Mouse (Mus musculus) cerebellum, postnatal 10 days (tissue): ENCODE results near the gene Cabp2.
"Not testable (repeated sequence)": the region's sequence is repeated elsewhere in the genome, so short reads cannot be mapped to it uniquely, and the experiment has no call there.

Source experiments
- DNase-seq, 2 experiments: peaks; one replicate each; pipeline ENCODE4 v3.0.0; 2021; ENCODE audit warnings: mixed read lengths in 2 of 2

Cabp2 gene

DNA sequence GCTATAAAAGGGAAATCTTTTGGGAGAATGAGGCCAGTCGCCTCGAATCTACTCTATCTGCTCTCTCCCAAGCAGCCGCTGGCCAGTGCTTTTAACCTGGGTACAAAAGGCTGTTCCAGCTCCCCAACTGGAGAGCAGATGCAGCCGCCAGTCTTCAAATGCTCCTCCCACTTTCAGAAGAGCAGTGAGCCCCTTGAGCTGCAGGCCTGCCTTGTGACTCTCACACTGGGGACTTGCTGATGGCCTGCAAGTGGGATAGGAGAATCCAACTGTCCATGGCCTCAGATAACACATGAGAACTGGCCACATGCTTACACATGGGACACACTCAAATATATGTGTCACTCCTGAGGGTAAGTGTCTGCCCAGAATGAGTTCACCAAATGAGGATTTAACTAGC lies 24.7 kb upstream of the Cabp2 start:
- DNase-seq = no peak

DNA sequence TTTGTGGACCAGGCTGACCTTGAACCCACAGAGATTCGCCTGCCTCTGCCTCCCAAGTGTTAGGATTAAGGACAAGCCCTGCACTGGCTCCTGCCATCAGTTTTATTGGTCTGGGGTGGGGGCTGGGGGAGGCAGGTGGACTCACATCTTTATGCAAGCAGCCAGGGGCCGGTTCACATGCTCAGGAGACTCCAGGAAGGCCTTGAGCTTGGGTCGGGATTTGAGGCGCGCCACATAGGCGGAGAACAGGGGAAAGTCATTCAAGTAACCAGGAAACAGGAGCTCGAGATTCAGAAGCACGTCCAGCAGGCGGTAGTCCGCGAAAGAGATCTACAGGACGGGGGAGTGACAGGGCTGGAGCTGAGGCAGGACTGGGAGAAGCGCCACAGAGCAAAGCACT lies 24.0 kb upstream of the Cabp2 start:
- no peak for DNase-seq

DNA sequence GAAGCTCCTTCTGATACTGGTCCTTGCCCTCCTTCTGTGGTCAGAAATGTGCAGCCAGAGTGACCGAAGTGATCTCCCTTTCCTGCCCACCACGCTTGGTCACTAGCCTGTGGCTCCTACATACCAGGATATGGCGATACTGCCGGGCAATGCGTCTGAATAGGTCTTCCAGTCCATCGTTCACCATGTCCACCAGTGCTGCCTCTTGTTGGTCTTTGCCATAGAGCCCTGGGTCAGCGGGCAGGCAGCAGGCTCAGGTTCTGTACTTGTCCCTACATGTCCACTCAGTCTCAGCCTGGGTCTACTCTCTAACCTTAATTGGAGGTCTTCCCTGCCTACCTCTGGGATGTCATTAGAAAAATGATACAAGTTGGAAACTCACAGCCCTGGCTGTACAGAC lies 23.4 kb upstream of the Cabp2 start:
- no peak for DNase-seq

DNA sequence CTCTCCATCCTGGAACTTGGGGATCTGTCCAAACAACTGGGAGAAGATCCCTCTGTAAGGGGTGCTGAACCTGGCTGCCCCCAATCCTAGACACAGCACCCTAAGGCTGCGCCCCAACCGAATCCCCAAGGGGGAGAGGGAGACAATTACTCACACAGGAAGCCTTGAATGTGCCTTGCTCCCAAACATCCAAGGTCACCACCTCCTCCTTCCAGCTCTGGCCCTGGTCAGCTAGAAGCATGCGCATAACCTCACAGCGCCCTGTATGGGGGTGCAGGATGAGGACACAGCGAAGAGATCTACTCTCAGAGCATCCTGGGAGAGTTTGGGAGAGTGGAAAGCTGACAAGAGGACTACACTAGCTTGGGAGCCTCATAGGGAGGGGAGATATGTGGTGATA lies 22.8 kb upstream of the Cabp2 start:
- no peak for DNase-seq

GRCm38 (mm10) chr19:4059069-4059740 lies 22.2 kb upstream of the Cabp2 start, which contains the start of gene Gstp3:
TSS of gene Gstp3 (minus strand) at chr19:4059569.
- DNase-seq = no peak

GRCm38 (mm10) chr19:4060044-4060898 lies 21.1 kb upstream of the Cabp2 start:
- DNase-seq = not testable (repeated sequence)

GRCm38 (mm10) chr19:4060899-4061465 lies 20.4 kb upstream of the Cabp2 start:
- no peak for DNase-seq

DNA sequence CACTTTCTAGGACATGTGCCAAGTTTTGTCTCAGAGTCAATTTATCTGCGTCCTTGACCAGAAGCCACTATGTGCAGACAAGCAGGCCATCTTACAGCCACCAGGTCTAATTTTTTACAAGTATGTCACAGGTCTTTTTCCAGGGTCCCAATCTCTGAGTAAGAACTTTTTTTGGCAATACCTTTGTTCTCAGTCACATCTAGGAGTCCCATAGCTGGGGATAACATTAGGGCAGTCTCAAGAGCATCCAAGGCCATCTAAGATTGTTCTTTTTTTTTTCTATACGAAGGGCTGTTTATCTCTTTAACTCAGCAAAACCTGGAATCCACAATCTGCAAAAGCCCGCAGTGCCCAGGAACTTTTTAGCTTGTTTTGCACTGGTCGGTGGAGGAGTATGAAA lies 18.0 kb upstream of the Cabp2 start:
- DNase-seq = not testable (repeated sequence)

- not testable (repeated sequence) for DNase-seq
Observed at GRCm38 (mm10) chr19:4064501-4064900, 16.9 kb upstream of the Cabp2 start.

DNA sequence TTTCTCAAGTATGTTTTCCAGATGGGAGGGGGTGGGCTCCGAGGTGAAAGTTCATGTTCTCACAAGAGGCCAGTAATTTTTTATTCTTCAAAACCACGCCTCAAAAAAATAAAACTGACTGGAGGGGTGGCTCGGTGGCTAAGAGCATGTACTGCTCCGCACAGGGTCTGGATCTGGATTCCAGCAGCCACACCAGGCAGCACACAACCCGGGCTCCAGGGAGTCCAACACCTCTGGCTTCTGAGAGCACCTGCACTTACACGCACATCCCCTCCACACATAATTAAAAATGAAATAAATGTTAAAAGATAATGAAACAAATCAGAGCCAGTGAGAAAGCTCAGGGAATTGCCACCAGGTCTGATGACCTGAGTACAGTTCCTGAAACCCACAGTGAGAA lies 15.1 kb upstream of the Cabp2 start:
- no peak for DNase-seq

DNA sequence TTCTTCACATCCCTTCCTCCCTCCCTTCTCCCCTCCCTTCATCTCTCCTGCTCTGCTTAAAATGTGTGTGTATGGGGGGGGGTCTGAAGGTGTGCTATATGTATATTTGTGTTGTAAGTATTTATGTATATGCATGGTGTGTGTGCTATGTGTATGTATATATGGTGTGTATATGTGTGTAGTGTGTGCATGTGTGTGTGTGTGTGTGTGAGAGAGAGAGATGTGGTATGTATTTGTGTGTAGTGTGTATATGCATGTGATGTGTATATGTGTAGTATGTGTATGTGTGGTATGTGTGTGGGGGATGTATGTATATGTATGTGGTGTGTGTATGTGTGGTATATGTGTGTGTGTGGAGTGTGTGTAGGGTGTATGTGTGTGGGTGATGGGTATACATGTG lies 14.5 kb upstream of the Cabp2 start:
- DNase-seq = no peak

GRCm38 (mm10) chr19:4068242-4068641 lies 13.1 kb upstream of the Cabp2 start:
- DNase-seq = not testable (repeated sequence)

DNA sequence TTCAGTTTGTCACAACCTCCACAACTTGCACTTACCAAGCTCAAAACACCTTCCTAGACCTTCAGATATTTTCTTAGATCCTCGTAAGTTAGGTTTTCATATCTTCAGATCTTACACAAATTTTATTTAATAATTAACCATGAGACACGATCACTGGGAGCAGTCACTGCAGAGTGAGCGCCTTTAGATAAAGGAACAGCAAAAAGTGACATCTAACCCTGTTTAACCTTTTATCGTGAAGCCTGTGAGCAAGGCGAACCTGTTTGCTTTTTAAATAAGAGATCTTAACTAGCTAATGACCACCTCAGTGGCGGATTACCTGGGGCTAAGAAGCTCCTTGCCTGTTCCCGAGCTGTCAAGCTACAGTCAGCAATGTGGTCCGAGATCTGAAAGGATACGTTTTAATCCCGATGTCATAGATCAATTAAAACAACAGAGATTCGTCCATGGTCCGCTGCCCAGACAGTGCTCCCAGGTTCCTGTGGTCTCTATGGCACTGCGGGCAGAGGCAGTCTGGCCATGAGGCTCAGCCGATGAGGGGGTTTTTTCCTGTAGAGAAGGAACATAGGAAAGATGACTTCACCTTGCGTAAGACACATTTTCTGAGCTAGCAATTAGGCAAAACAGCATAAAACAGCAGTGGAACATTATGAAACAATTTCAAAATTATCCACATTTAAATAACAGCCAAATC lies 12.5 kb upstream of the Cabp2 start:
- no peak for DNase-seq

DNA sequence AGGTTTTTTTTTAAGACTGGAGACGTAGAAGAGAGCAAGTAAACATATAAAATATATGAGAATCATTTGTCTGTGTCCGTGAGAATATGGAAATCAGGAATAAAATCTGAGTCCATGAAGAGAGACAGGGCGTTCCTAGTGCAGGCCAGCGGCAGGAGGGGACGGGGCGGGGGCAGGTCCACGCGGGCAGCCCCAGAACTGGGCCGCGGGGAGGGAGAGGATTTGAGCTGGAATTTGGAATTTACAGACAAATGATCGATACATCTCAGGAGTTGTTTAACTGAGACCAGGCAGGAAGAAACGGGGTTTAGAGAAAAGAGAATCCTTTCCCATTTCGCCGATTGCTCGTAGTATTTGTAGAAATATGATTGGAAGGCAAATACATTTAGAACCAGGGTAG lies 11.1 kb upstream of the Cabp2 start:
- DNase-seq = no peak

GRCm38 (mm10) chr19:4070756-4071155 lies 10.6 kb upstream of the Cabp2 start:
- no peak for DNase-seq

DNA sequence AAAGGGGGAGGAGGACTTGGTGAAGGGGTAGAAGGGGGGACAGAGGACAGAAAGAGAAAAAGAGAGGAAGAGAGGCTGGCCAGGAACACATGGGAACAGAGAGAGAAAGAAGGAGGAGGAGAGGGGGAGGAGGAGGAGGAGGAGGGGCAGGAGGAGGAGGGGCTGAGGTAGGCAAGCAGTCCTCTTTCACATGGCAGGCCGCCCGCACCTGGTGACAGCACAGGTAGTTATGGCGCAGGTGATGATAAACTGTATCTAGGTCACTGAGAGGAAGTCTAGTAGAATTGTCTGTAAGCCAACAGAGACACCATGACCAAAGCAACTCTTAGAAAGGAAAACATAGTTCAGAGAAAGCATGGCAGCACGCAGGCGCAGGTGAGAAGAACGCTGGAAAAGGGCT lies 10.0 kb upstream of the Cabp2 start:
- peak in 1 of 2 experiments; percentile 49 for DNase-seq

GRCm38 (mm10) chr19:4072706-4073424 lies 8.5 kb upstream of the Cabp2 start:
- no peak for DNase-seq

DNA sequence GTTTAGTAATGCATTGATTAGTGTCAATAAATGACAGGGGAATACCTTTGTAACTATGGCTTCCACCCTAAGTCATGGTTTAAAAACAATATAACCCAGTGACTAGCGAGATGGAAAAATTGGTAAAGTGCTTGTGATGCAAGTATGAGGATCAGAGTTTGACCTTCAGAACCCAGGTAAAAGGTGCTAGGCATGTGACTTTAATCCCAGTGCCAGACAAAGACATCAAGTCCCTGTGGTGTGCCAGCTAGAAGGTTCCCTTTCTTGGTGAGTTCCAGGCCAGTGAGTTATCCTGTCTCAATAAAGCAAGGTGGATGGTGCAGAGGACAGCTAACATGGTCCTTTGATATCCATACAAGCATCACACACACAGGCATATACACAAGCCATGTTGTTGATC lies 5.8 kb upstream of the Cabp2 start:
- DNase-seq = no peak

DNA sequence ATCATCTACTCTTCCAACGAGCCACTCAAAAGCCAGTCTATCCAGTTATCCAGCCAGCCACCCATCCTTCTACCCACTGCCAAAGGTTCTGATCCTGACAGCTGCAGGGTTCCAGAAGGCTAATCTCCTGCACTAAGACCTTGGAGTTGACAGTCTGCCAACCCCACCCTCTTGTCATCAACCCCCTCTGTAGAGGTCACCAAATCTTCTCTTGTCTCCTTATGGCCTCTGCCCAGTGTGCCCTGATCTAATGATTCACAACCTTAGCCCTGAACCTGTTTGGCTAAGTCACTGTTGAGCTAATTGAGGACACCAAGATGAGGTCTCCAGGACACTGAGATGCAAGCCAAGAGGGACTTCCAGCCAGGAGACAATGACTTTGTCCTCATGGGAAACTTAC lies 1.8 kb upstream of the Cabp2 start:
- no peak for DNase-seq

- DNase-seq = peak; percentile 67 to 75
Observed at GRCm38 (mm10) chr19:4080511-4081009, 818 bp upstream of the Cabp2 start.

DNA sequence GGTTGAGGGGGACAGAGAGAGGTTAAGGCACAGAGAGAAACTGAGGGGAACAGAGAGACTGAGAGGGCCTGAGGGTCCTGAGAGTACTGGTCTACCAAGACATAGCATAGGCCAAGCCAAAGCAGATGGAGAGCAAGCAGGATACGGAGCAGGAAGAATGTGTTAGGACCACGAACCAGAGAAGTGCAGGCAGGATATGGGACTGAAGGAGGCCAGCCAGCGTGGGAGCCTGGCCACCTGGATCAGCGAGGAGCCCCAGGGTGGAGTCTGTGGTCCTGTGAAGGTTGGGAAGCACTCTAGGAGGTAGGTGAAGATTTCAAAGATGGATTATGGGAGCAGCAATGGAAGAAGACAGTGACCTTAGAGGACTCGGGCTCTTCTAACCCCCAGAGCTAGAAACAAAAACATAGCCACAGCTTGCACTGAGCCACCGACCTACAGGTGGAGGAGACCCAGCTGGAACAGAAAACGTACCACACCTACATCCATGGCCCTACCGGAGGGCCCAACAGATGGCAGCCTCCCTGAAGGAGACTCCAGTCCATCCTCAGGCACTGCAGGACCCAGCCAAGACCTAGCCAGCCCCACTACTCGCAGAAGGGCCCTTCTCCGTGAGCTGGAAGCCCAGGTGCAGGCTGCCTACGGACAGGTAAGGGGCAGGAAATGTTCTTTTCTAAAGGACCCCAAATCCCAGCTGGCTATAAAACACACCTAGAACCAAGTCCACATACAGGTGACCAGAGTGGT lies 1.0 kb downstream of the Cabp2 start:
- no peak for DNase-seq

GRCm38 (mm10) chr19:4083316-4083715 lies 1.9 kb downstream of the Cabp2 start:
- DNase-seq = no peak
